Mouse (Mus musculus) liver, embryonic 14.5 days (tissue): ENCODE results near the gene Mthfd1l. TPM values are rescaled to one million over a fixed set of nuclear protein-coding genes. Genes with fewer than 3 reads are reported as not detected.

Experiments used
- ATAC-seq: fragments of 200-750 bp; cut with Nextera tagmentation; 2 replicates; pipeline ENCODE4 v1.8.0; 2017; ENCODE audit warnings: moderate number of reproducible peaks, mild to moderate bottlenecking, moderate library complexity; ENCODE audit not compliant: insufficient read depth
- DNase-seq, 3 experiments: peaks; one replicate each; pipeline ENCODE4 v3.0.0-alpha.2; 2012 to 2013; ENCODE audit warnings: low read depth in 3 of 3, low spot score in 3 of 3
- H3K27ac ChIP-seq: fragments of 300-500 bp; sonication (generic); 2 replicates; pipeline ENCODE4 v1.5.1; 2014; ENCODE audit warnings: moderate library complexity, mild to moderate bottlenecking, control low read depth, inconsistent platforms
- H3K27me3 ChIP-seq: fragments of 300-500 bp; sonication (generic); 2 replicates; pipeline ENCODE4 v1.6.1; 2014; ENCODE audit warnings: mild to moderate bottlenecking, low read length, moderate library complexity; ENCODE audit not compliant: control insufficient read depth, insufficient read depth
- H3K36me3 ChIP-seq: fragments of 300-500 bp; sonication (generic); replicated peaks from 2 replicates; pipeline ENCODE4 v1.6.1; 2014; ENCODE audit warnings: low read depth; ENCODE audit not compliant: control insufficient read depth, insufficient read depth
- H3K4me1 ChIP-seq, 2 experiments: fragments of 200-500 bp in 1 of 2; fragments of 300-500 bp in 1 of 2; sonication (generic) in 1 of 2; replicated peaks; 2 replicates each; pipeline ENCODE4 v1.6.1; 2012 to 2014; ENCODE audit warnings: antibody characterized with exemption in 1 of 2, inconsistent platforms in 1 of 2, low read length in 1 of 2; ENCODE audit not compliant: control insufficient read depth in 2 of 2, insufficient read depth in 2 of 2
- H3K4me2 ChIP-seq: fragments of 300-500 bp; sonication (generic); 2 replicates; pipeline ENCODE4 v1.6.1; 2014; ENCODE audit warnings: low read depth, mild to moderate bottlenecking, control low read depth, moderate library complexity
- H3K4me3 ChIP-seq, 2 experiments: fragments of 200-500 bp in 1 of 2; fragments of 300-500 bp in 1 of 2; sonication (generic) in 1 of 2; 2 replicates each; pipeline ENCODE4 v1.5.1; 2012 to 2014; ENCODE audit warnings: low read depth in 2 of 2, low read length in 2 of 2, mild to moderate bottlenecking in 2 of 2, control low read depth in 1 of 2, inconsistent platforms in 1 of 2, moderate library complexity in 1 of 2; ENCODE audit not compliant: insufficient read depth in 1 of 2
- H3K9ac ChIP-seq: fragments of 300-500 bp; sonication (generic); replicated peaks from 2 replicates; pipeline ENCODE4 v1.6.1; 2014; ENCODE audit warnings: mild to moderate bottlenecking, control low read depth, moderate library complexity
- H3K9me3 ChIP-seq: fragments of 300-500 bp; sonication (generic); 2 replicates; pipeline ENCODE4 v1.6.1; 2016; ENCODE audit warnings: low read length, mixed read lengths; ENCODE audit not compliant: control insufficient read depth
- CTCF ChIP-seq: IDR thresholded peaks from 2 replicates; pipeline ENCODE4 v1.5.1; 2016; ENCODE audit warnings: antibody characterized with exemption, low read depth, control low read depth
- EP300 ChIP-seq: IDR thresholded peaks from 2 replicates; pipeline ENCODE4 v1.6.1; 2016; ENCODE audit warnings: antibody characterized with exemption, low read depth
- WGBS: fragments of 180-500 bp; shearing (Covaris S2); extraction: QIAGEN DNeasy Blood & Tissue Kit; methylation state at CpG from one replicate; pipeline ENCODE4 v1.1.7; 2014; ENCODE audit not compliant: insufficient replicate concordance; 5-methylcytosine and 5-hydroxymethylcytosine counted together
- polyA plus RNA-seq, 2 experiments: library from polyadenylated mRNA; depleted of rRNA in 1 of 2; stranded (reverse) in 1 of 2; unstranded in 1 of 2; fragments of >200 nt; fragmentation: Nextera tagmentation in 1 of 2; extraction: Ambion mirVana in 1 of 2; gene quantifications; 2 replicates each; pipeline versions ENCODE4 v1.2.1 to v1.2.3; 2012 to 2014

The Mthfd1l gene
- polyA plus RNA-seq, 2 experiments: 18.5 to 19.2 TPM

GRCm38 (mm10) chr10:4063537-4063936 lies 90.6 kb downstream of the Mthfd1l start:
- ATAC-seq (no peak), DNase-seq (no peak)
- Histone ChIP-seq H3K36me3 (peaks cover 3% of the 10 kb centered on the region), H3K9me3 (no peaks in the 10 kb centered on the region), H3K4me1 (no peaks in the 10 kb centered on the region), H3K9ac (no peak overlapping the region), H3K4me3 (no peak overlapping the region), H3K4me2 (no peak overlapping the region), H3K27ac (no peak overlapping the region), H3K27me3 (no peaks in the 10 kb centered on the region)
- TF ChIP-seq CTCF: no peak
- no peak for TF ChIP-seq EP300
- 89% methylated on average over 4 of the region's 4 CpGs for WGBS

DNA sequence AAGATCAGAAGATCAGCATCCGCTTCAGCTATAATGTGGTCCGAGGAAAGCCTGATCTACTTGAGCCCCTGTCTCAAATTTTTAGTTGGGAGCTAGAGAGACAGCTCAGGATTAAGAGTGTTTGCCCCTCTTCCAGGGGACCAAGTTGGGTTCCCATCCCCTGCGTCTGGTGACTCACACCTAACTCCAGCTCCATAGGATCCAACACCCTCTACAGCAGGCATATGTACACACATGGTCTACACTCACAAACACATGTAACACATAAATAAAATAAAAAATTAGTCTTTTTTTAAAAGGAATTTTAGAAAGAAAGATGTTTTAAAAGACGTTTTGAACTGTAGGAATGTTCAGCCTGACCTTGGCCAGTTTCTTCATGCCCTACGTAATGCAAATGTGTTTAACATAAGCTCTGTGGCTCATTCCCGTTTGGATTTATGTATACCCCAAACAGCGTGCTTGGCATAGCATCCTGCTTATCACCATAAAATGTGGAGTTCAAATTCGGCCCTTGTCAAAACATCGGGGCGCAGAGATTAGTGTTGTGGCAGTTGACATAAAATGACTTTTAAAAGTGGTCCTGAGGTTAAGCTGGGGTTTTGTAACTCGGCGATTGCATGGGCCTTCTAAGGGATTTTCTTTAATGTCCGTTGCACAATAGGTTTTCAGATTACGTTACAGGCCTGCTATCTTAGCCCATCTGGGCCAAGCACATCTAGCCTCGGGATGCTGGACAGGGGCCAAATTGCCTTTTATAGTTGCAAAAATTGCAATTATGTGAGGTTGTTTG lies 92.6 kb downstream of the Mthfd1l start:
- no peak for TF ChIP-seq CTCF
- no peak for TF ChIP-seq EP300
- Histone ChIP-seq H3K4me2 (no peak overlapping the region), H3K9ac (no peak overlapping the region), H3K27me3 (no peaks in the 10 kb centered on the region), H3K4me3 (no peak overlapping the region), H3K36me3 (peaks cover 3% of the 10 kb centered on the region), H3K9me3 (no peaks in the 10 kb centered on the region), H3K4me1 (no peaks in the 10 kb centered on the region; a peak in 1 of 4 replicates), H3K27ac (no peak overlapping the region)
- no peak for DNase-seq
- ATAC-seq: no peak
- WGBS: 74% methylated on average over 15 of the region's 15 CpGs

- Histone ChIP-seq H3K27ac (no peak overlapping the region), H3K9ac (no peak overlapping the region), H3K36me3 (no peaks in the 10 kb centered on the region; the same call in 1 of the 2 replicates), H3K4me1 (no peaks in the 10 kb centered on the region; a peak in 1 of 4 replicates), H3K4me2 (no peak overlapping the region), H3K9me3 (no peaks in the 10 kb centered on the region), H3K4me3 (no peak overlapping the region), H3K27me3 (no peaks in the 10 kb centered on the region)
- no peak for DNase-seq
- no peak for ATAC-seq
- 76% methylated on average over 7 of the region's 7 CpGs for WGBS
- TF ChIP-seq CTCF (no peak), EP300 (no peak)
Measured at GRCm38 (mm10) chr10:4069258-4069826, 96.4 kb downstream of the Mthfd1l start.

GRCm38 (mm10) chr10:4070061-4070460 lies 97.1 kb downstream of the Mthfd1l start:
- ATAC-seq: no peak
- Histone ChIP-seq H3K9ac (no peak overlapping the region), H3K36me3 (no peaks in the 10 kb centered on the region; the same call in 1 of the 2 replicates), H3K27ac (no peak overlapping the region), H3K4me2 (no peak overlapping the region), H3K27me3 (no peaks in the 10 kb centered on the region), H3K4me1 (no peaks in the 10 kb centered on the region; a peak in 1 of 4 replicates), H3K4me3 (no peak overlapping the region), H3K9me3 (no peaks in the 10 kb centered on the region)
- TF ChIP-seq CTCF (no peak), EP300 (no peak)
- 84% methylated on average over 7 of the region's 7 CpGs for WGBS
- DNase-seq: no peak

DNA sequence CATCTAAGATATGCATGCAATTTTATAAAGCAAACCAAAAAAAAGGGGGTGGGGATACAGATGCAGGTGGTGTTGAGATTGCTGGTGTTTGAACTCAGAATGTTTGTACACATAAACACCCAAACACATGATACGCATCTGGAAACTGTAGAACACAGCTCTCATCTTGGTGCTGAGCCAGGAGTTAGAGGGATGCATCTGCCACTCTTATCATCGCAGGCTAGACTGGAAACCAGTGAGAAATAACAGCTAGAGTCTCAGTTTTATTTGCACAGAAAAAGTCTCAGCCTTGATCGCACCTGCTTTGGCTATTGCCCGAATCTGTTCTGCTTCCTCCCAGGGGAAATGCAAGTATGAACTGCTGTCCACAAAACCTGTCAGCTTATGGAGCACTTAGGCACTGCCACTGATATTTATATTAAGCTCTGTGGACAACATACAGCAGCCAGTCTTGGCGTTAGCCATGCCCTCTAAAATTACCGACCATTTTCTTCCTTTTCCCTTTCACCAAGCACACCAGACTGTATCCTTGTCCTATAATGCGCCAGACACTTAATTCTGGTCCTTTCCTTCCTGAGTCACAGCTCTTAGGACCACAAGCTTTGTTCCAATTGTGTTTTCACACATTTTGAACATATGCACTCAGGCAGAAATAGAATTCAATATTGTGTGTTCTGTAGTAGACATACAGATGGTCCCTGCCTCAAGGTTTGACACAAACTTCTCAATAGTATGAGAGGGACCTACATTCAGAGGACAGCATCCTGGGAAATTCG lies 98.3 kb downstream of the Mthfd1l start:
- Histone ChIP-seq H3K9me3 (no peaks in the 10 kb centered on the region), H3K36me3 (no peaks in the 10 kb centered on the region; the same call in 1 of the 2 replicates), H3K4me1 (no peaks in the 10 kb centered on the region; a peak in 1 of 4 replicates), H3K4me3 (no peak overlapping the region), H3K9ac (no peak overlapping the region), H3K27ac (no peak overlapping the region), H3K27me3 (no peaks in the 10 kb centered on the region), H3K4me2 (no peak overlapping the region)
- DNase-seq (no peak), ATAC-seq (no peak)
- TF ChIP-seq CTCF: no peak
- no peak for TF ChIP-seq EP300
- WGBS: 77% methylated on average over 8 of the region's 8 CpGs
